Mouse (Mus musculus) brain, adult 2 months (tissue): ENCODE results near the gene Ccdc61.

Experiments
- DNase-seq: peaks from one replicate; pipeline ENCODE4 v3.0.0; 2011; ENCODE audit warnings: low read depth, low spot score

The Ccdc61 gene

GRCm38 (mm10) chr7:18910241-18910831 is at the start of gene Ccdc61:
Gene Ccdc61 (minus strand): TSS chr7:18910415.
- DNase-seq, result peak; percentile 99

- DNase-seq, result no peak
Observed at GRCm38 (mm10) chr7:18959446-18959845, 49.2 kb upstream of the Ccdc61 start.

GRCm38 (mm10) chr7:18958384-18958766 is 48.2 kb upstream of the Ccdc61 start:
- no peak for DNase-seq

- peak; percentile 87 for DNase-seq
Observed at GRCm38 (mm10) chr7:18957569-18958383, 47.6 kb upstream of the Ccdc61 start.

GRCm38 (mm10) chr7:18951397-18951796 is 41.2 kb upstream of the Ccdc61 start:
- DNase-seq, result no peak

- peak; percentile 69 for DNase-seq
Observed at GRCm38 (mm10) chr7:18950523-18951315, 40.5 kb upstream of the Ccdc61 start.

GRCm38 (mm10) chr7:18949781-18950522 is 39.7 kb upstream of the Ccdc61 start:
- peak; percentile 86 for DNase-seq

GRCm38 (mm10) chr7:18948151-18948550 is 37.9 kb upstream of the Ccdc61 start:
- no peak for DNase-seq

- DNase-seq, result no peak
Observed at GRCm38 (mm10) chr7:18942815-18943214, 32.6 kb upstream of the Ccdc61 start.

- DNase-seq, result peak; percentile 78
Observed at GRCm38 (mm10) chr7:18942376-18942775, 32.2 kb upstream of the Ccdc61 start.

- no peak for DNase-seq
Observed at GRCm38 (mm10) chr7:18927759-18928158, 17.5 kb upstream of the Ccdc61 start.

GRCm38 (mm10) chr7:18926911-18927310 is 16.7 kb upstream of the Ccdc61 start:
- peak; percentile 54 for DNase-seq

- peak; percentile 55 for DNase-seq
Observed at GRCm38 (mm10) chr7:18926041-18926790, 16.0 kb upstream of the Ccdc61 start.

- DNase-seq, result peak; percentile 99
Observed at GRCm38 (mm10) chr7:18925162-18925938, 15.1 kb upstream of the Ccdc61 start, which contains the start of gene Nova2. Gene Nova2 (plus strand): TSS chr7:18925888.

- DNase-seq, result peak; percentile 49
Observed at GRCm38 (mm10) chr7:18924321-18924720, 14.1 kb upstream of the Ccdc61 start.

- DNase-seq, result peak; percentile 84
Observed at GRCm38 (mm10) chr7:18923711-18924191, 13.5 kb upstream of the Ccdc61 start.

- no peak for DNase-seq
Observed at GRCm38 (mm10) chr7:18923267-18923666, 13.1 kb upstream of the Ccdc61 start.

GRCm38 (mm10) chr7:18922807-18923206 is 12.6 kb upstream of the Ccdc61 start:
- DNase-seq, result peak; percentile 96

GRCm38 (mm10) chr7:18921069-18921468 is 10.9 kb upstream of the Ccdc61 start:
- DNase-seq, result peak; percentile 95

- no peak for DNase-seq
Observed at GRCm38 (mm10) chr7:18917931-18918330, 7.7 kb upstream of the Ccdc61 start.
